Mouse (Mus musculus): ENCODE results near the gene Fam57b. TPM values are rescaled to one million over a fixed set of nuclear protein-coding genes. Genes with fewer than 3 reads are reported as not detected.

Fam57b gene
- polyA plus RNA-seq, 1 experiment from 2014 or later = 0.13 TPM

DNA sequence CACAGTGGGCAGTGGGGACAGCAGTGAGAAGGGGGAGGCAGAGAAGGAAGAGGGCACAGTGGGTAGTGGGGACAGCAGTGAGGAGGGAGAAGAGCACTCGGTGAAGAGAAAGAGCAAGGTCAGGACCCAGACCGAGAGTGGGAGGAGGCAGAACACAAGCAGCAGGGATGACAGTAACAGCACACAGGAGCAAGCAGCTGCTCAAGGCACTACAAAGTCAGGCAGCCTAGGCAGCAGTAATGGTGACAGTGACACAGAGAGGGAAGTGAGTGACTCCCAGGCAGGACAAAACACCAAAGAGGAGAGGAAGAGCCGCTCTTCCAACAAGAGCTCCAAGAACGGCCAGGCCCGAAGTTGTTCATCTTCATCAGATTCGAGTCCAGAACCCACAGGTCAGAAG is 66.3 kb downstream of the Fam57b start:
- peaks cover 28% of the 10 kb centered on the region for H3K36me3 ChIP-seq (ENCODE audit: insufficient read depth, low read length)
- no peak overlapping the region for H3K9ac ChIP-seq (replicated peaks; ENCODE audit: low read depth)
- no peak overlapping the region for H3K27ac ChIP-seq (ENCODE audit: low read length)

DNA sequence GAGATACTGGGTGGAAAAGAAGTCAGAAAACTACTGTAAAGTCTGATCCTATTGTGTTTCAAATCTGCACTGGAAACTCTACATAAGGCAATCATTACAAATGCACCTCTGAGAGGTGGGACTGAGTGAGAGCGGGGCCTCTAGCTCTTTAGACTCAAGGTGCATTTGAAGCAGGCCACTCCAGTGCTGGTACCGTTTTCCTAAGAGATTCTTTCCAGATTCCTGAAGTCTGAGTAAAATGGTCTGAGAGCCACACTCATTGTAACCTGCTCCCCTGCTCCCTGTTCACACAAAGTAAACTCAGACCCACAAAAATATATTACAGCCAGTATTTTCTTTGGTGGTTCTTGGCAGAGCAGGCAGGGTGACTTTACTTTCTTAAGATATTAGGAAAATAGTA is 70.1 kb downstream of the Fam57b start:
- WGBS = 62% methylated on average over 2 of the region's 2 CpGs
- no peaks in the 10 kb centered on the region for H3K9me3 ChIP-seq (ENCODE audit: low read length)
- peaks cover 60% of the 10 kb centered on the region for H3K36me3 ChIP-seq (ENCODE audit: insufficient read depth, low read length)
- TF ChIP-seq EP300 (IDR thresholded peaks at IDR 0.05) = peak; percentile 73
- TF ChIP-seq CTCF (IDR thresholded peaks at IDR 0.05) = no peak
- no peaks in the 10 kb centered on the region for H3K27me3 ChIP-seq (replicated peaks; ENCODE audit: insufficient read depth, low read length)
- peak overlapping the region; percentile 48; the same call in 1 of the 2 replicates for H3K27ac ChIP-seq (ENCODE audit: low read length)
- DNase-seq (ENCODE audit: low spot score) (peak; percentile 55), ATAC-seq (peak; percentile 82)
- H3K4me3 ChIP-seq (ENCODE audit: low read depth, low read length) = no peak overlapping the region
- no peak overlapping the region for H3K4me2 ChIP-seq (replicated peaks; ENCODE audit: low read depth, low read length)
- no peaks in the 10 kb centered on the region for H3K4me1 ChIP-seq (ENCODE audit: insufficient read depth, low read depth, low read length)
- H3K9ac ChIP-seq (replicated peaks; ENCODE audit: low read depth) = no peak overlapping the region

More for the DNA sequence above, 66.3 kb downstream of the Fam57b start:
- H3K4me1 ChIP-seq (ENCODE audit: insufficient read depth, low read depth, low read length) = peaks cover 6% of the 10 kb centered on the region; the same call in 1 of the 2 replicates
- ATAC-seq (no peak), DNase-seq (ENCODE audit: low spot score) (no peak)
- no peak overlapping the region for H3K4me2 ChIP-seq (replicated peaks; ENCODE audit: low read depth, low read length)
- no peak overlapping the region for H3K4me3 ChIP-seq (ENCODE audit: low read depth, low read length)
- 51% methylated on average over 6 of the region's 6 CpGs for WGBS
- TF ChIP-seq EP300 (IDR thresholded peaks at IDR 0.05) = no peak
- no peak for TF ChIP-seq CTCF (IDR thresholded peaks at IDR 0.05)
- no peaks in the 10 kb centered on the region for H3K9me3 ChIP-seq (ENCODE audit: low read length)
- no peaks in the 10 kb centered on the region for H3K27me3 ChIP-seq (replicated peaks; ENCODE audit: insufficient read depth, low read length)

DNA sequence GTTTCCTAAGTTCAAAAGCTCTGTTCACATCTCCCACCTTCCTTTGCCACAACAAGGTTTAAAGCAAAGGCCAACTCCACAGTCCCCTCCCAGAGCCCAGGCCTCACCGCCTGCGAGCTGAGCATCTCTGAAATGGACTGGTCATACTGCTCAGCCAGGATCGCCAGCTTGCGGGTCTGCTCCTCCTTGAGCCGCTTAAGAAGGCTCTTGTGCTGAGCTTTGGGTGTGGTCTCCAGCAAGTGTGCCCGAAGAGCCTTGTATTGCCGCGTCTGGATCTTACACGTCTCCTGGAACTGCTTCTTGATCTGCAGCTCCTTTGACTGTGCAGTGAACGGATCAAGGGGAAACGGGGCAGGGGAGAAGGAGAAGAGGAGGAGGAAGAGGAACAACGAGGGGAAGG is 70.5 kb downstream of the Fam57b start:
- no peak overlapping the region for H3K4me3 ChIP-seq (ENCODE audit: low read depth, low read length)
- WGBS = 58% methylated on average over 12 of the region's 12 CpGs
- H3K27me3 ChIP-seq (replicated peaks; ENCODE audit: insufficient read depth, low read length) = no peaks in the 10 kb centered on the region
- ATAC-seq (peak; percentile 83), DNase-seq (ENCODE audit: low spot score) (peak; percentile 46)
- H3K9me3 ChIP-seq (ENCODE audit: low read length) = no peaks in the 10 kb centered on the region
- H3K9ac ChIP-seq (replicated peaks; ENCODE audit: low read depth) = no peak overlapping the region
- peaks cover 65% of the 10 kb centered on the region for H3K36me3 ChIP-seq (ENCODE audit: insufficient read depth, low read length)
- H3K4me2 ChIP-seq (replicated peaks; ENCODE audit: low read depth, low read length) = no peak overlapping the region
- no peaks in the 10 kb centered on the region for H3K4me1 ChIP-seq (ENCODE audit: insufficient read depth, low read depth, low read length)
- H3K27ac ChIP-seq (ENCODE audit: low read length) = peak overlapping the region; percentile 48
- TF ChIP-seq EP300 (IDR thresholded peaks at IDR 0.05) = no peak
- no peak for TF ChIP-seq CTCF (IDR thresholded peaks at IDR 0.05)

DNA sequence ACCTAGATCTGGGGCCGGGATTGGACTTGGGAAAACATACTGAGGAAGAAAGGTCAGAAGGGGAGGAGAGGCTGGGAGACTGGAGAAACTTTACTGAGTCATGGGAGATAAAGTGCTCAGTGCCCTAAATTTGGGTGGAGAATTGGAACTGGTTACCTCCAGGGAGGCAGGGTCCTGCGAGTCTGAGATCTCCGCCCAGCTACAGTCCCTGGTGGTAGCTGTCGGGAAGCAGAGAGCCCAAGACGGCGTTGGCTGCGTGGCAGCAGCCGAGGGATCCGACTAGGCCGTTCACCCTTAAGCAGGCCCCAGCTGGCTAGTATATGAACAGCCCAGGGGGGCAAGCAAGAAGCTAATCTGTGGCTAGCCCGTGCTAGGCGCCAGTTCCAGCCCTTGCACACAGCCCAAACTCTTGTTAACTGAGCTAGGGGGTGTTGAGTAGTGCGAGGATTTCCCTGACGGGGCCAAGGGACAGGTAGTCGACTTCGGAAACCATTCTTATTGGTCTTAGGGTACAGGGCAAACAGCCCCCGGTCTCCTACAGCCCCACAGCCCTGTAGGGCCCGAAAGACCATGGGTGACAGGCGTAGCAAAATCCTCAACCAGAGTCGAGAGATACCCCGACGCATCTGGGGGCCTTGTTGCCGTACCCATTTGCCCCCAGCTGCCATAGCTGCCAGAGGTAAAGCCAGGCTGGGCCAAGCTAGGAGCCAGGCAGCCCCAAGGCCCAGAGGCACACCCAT is 72.5 kb downstream of the Fam57b start:
- H3K27me3 ChIP-seq (replicated peaks; ENCODE audit: insufficient read depth, low read length) = no peaks in the 10 kb centered on the region
- no peak overlapping the region for H3K27ac ChIP-seq (ENCODE audit: low read length)
- H3K4me2 ChIP-seq (replicated peaks; ENCODE audit: low read depth, low read length) = no peak overlapping the region
- no peaks in the 10 kb centered on the region for H3K4me1 ChIP-seq (ENCODE audit: insufficient read depth, low read depth, low read length)
- 92% methylated on average over 23 of the region's 23 CpGs for WGBS
- H3K36me3 ChIP-seq (ENCODE audit: insufficient read depth, low read length) = peaks cover 78% of the 10 kb centered on the region
- no peak overlapping the region for H3K4me3 ChIP-seq (ENCODE audit: low read depth, low read length)
- H3K9ac ChIP-seq (replicated peaks; ENCODE audit: low read depth) = no peak overlapping the region
- ATAC-seq (no peak), DNase-seq (ENCODE audit: low spot score) (no peak)
- no peak for TF ChIP-seq CTCF (IDR thresholded peaks at IDR 0.05)
- TF ChIP-seq EP300 (IDR thresholded peaks at IDR 0.05) = no peak
- no peaks in the 10 kb centered on the region for H3K9me3 ChIP-seq (ENCODE audit: low read length)

DNA sequence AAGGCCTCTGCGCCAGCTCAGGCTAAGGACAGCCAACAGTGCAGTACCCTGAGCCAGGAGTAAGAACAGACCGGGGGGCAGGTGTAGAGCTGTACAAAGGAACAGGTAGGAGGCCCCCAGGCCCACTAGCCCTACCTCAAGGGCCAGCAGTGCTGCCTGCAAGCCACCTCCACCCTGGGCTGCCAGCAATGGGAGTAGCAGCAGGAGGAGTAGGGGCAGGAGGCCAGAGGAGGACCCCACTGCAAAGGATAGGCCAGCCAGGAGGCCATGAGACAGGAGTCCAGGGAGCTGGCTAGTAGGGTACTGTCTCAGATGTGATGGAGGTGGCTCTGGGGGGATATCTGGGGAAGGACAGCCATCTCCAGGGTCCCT is 73.0 kb downstream of the Fam57b start:
- Histone ChIP-seq H3K4me2 (replicated peaks; ENCODE audit: low read depth, low read length) (no peak overlapping the region), H3K36me3 (ENCODE audit: insufficient read depth, low read length) (peaks cover 78% of the 10 kb centered on the region), H3K4me1 (ENCODE audit: insufficient read depth, low read depth, low read length) (no peaks in the 10 kb centered on the region), H3K4me3 (ENCODE audit: low read depth, low read length) (no peak overlapping the region), H3K27ac (ENCODE audit: low read length) (no peak overlapping the region), H3K9ac (replicated peaks; ENCODE audit: low read depth) (no peak overlapping the region), H3K9me3 (ENCODE audit: low read length) (no peaks in the 10 kb centered on the region), H3K27me3 (replicated peaks; ENCODE audit: insufficient read depth, low read length) (no peaks in the 10 kb centered on the region)
- TF ChIP-seq CTCF (IDR thresholded peaks at IDR 0.05) (no peak), EP300 (IDR thresholded peaks at IDR 0.05) (no peak)
- WGBS = 96% methylated on average over 2 of the region's 2 CpGs
- ATAC-seq = no peak
- no peak for DNase-seq (ENCODE audit: low spot score)

DNA sequence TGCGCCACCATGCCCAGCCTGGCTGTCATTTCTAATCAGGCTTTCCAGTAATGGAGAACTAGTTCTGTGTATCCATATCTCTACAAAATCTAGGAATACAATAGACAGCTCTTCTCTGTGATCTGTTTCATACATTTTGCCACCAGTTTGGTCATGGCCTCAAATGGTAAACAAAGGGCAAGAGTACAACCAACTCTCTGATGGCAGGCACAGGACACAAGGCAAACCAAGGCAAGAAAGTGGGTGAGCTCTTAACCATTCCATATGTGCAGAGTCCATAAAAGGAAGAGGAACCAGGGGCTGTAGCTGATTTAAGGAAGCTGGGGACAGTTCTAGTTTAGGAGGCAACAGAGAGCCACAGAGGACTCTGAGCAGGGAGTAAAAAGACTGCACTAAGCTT is 79.8 kb downstream of the Fam57b start:
- ATAC-seq (no peak), DNase-seq (ENCODE audit: low spot score) (no peak)
- Histone ChIP-seq H3K27me3 (replicated peaks; ENCODE audit: insufficient read depth, low read length) (no peaks in the 10 kb centered on the region), H3K27ac (ENCODE audit: low read length) (no peak overlapping the region), H3K9ac (replicated peaks; ENCODE audit: low read depth) (no peak overlapping the region), H3K9me3 (ENCODE audit: low read length) (no peaks in the 10 kb centered on the region), H3K4me2 (replicated peaks; ENCODE audit: low read depth, low read length) (no peak overlapping the region), H3K4me1 (ENCODE audit: insufficient read depth, low read depth, low read length) (0 out of 2 replicates have a peak, but pooled peaks cover 7% of the 10 kb centered on the region), H3K4me3 (ENCODE audit: low read depth, low read length) (no peak overlapping the region), H3K36me3 (ENCODE audit: insufficient read depth, low read length) (peaks cover 68% of the 10 kb centered on the region)
- TF ChIP-seq CTCF (IDR thresholded peaks at IDR 0.05) (no peak), EP300 (IDR thresholded peaks at IDR 0.05) (no peak)
- 96% methylated on average over 1 of the region's 1 CpGs for WGBS

Other genes starting within 250 kb of the Fam57b start
- gene Eif3c, start 231.3 kb upstream of the Fam57b start, polyA plus RNA-seq (2015; fragmentation: Nextera tagmentation; extraction: Ambion mirVana) = 141 and 154 TPM in 2 replicates
- gene Apobr, start 212.7 kb upstream of the Fam57b start, polyA plus RNA-seq (2015; fragmentation: Nextera tagmentation; extraction: Ambion mirVana) = 3.9 and 4.1 TPM in 2 replicates
- 33.0 and 38.3 TPM in 2 replicates for gene Cln3, start 211.9 kb upstream of the Fam57b start, polyA plus RNA-seq (2015; fragmentation: Nextera tagmentation; extraction: Ambion mirVana)
- gene Il27, start 202.7 kb upstream of the Fam57b start, polyA plus RNA-seq (2015; fragmentation: Nextera tagmentation; extraction: Ambion mirVana) = 0.31 TPM in 1 of 2 replicates, not detected in the other
- gene Nupr1, start 166.8 kb upstream of the Fam57b start, polyA plus RNA-seq (2015; fragmentation: Nextera tagmentation; extraction: Ambion mirVana) = 266 and 308 TPM in 2 replicates
- gene Sgf29, start 148.4 kb upstream of the Fam57b start, polyA plus RNA-seq (2015; fragmentation: Nextera tagmentation; extraction: Ambion mirVana) = 42.9 and 49.5 TPM in 2 replicates
- 57.1 and 58.4 TPM in 2 replicates for gene Sult1a1, start 121.2 kb upstream of the Fam57b start, polyA plus RNA-seq (2015; fragmentation: Nextera tagmentation; extraction: Ambion mirVana)
- 76.1 and 77.4 TPM in 2 replicates for gene Bola2, start 102.3 kb upstream of the Fam57b start, polyA plus RNA-seq (2015; fragmentation: Nextera tagmentation; extraction: Ambion mirVana)
- gene Slx1b, start 101.9 kb upstream of the Fam57b start, polyA plus RNA-seq (2015; fragmentation: Nextera tagmentation; extraction: Ambion mirVana) = 9.2 and 10.4 TPM in 2 replicates
- gene Coro1a, start 89.9 kb upstream of the Fam57b start, polyA plus RNA-seq (2015; fragmentation: Nextera tagmentation; extraction: Ambion mirVana) = 61.4 and 65.3 TPM in 2 replicates
- 180 and 183 TPM in 2 replicates for gene Mapk3, start 38.1 kb upstream of the Fam57b start, polyA plus RNA-seq (2015; fragmentation: Nextera tagmentation; extraction: Ambion mirVana)
- 3.4 and 4.1 TPM in 2 replicates for gene Gdpd3, start 31.3 kb upstream of the Fam57b start, polyA plus RNA-seq (2015; fragmentation: Nextera tagmentation; extraction: Ambion mirVana)
- 325 and 340 TPM in 2 replicates for gene Ypel3, start 20.7 kb upstream of the Fam57b start, polyA plus RNA-seq (2015; fragmentation: Nextera tagmentation; extraction: Ambion mirVana)
- 0.56 and 0.74 TPM in 2 replicates for gene Tbx6, start 16.2 kb upstream of the Fam57b start, polyA plus RNA-seq (2015; fragmentation: Nextera tagmentation; extraction: Ambion mirVana)
- 150 and 151 TPM in 2 replicates for gene Ppp4c, start 5.2 kb upstream of the Fam57b start, polyA plus RNA-seq (2015; fragmentation: Nextera tagmentation; extraction: Ambion mirVana)
- not detected in 2 replicates for gene 4930451I11Rik, start 34.0 kb downstream of the Fam57b start, polyA plus RNA-seq (2015; fragmentation: Nextera tagmentation; extraction: Ambion mirVana)
- 0.20 and 0.33 TPM in 2 replicates for gene Doc2a, start 49.7 kb downstream of the Fam57b start, polyA plus RNA-seq (2015; fragmentation: Nextera tagmentation; extraction: Ambion mirVana)
- gene Hirip3, start 64.3 kb downstream of the Fam57b start, polyA plus RNA-seq (2015; fragmentation: Nextera tagmentation; extraction: Ambion mirVana) = 8.4 and 9.3 TPM in 2 replicates
- gene Ino80e, start 64.7 kb downstream of the Fam57b start, polyA plus RNA-seq (2015; fragmentation: Nextera tagmentation; extraction: Ambion mirVana) = 52.2 and 54.7 TPM in 2 replicates
- gene Taok2, start 87.0 kb downstream of the Fam57b start, polyA plus RNA-seq (2015; fragmentation: Nextera tagmentation; extraction: Ambion mirVana) = 36.1 and 39.0 TPM in 2 replicates
- gene Tmem219, start 125.2 kb downstream of the Fam57b start, polyA plus RNA-seq (2015; fragmentation: Nextera tagmentation; extraction: Ambion mirVana) = 42.5 and 45.0 TPM in 2 replicates
- 12.1 and 14.9 TPM in 2 replicates for gene Kctd13, start 131.2 kb downstream of the Fam57b start, polyA plus RNA-seq (2015; fragmentation: Nextera tagmentation; extraction: Ambion mirVana)
- not detected in 2 replicates for gene Asphd1, start 151.9 kb downstream of the Fam57b start, polyA plus RNA-seq (2015; fragmentation: Nextera tagmentation; extraction: Ambion mirVana)
- gene Sez6l2, start 152.9 kb downstream of the Fam57b start, polyA plus RNA-seq (2015; fragmentation: Nextera tagmentation; extraction: Ambion mirVana) = 1.7 and 3.0 TPM in 2 replicates
- 164 and 173 TPM in 2 replicates for gene Cdipt, start 178.2 kb downstream of the Fam57b start, polyA plus RNA-seq (2015; fragmentation: Nextera tagmentation; extraction: Ambion mirVana)
- 3.0 and 3.3 TPM in 2 replicates for gene Cdiptos, start 178.4 kb downstream of the Fam57b start, polyA plus RNA-seq (2015; fragmentation: Nextera tagmentation; extraction: Ambion mirVana)
- 44.6 and 50.3 TPM in 2 replicates for gene Mvp, start 217.0 kb downstream of the Fam57b start, polyA plus RNA-seq (2015; fragmentation: Nextera tagmentation; extraction: Ambion mirVana)
- 1.00 and 1.1 TPM in 2 replicates for gene Pagr1b, start 218.8 kb downstream of the Fam57b start, polyA plus RNA-seq (2015; fragmentation: Nextera tagmentation; extraction: Ambion mirVana)
- gene Pagr1a, start 219.7 kb downstream of the Fam57b start, polyA plus RNA-seq (2015; fragmentation: Nextera tagmentation; extraction: Ambion mirVana) = 20.7 and 28.3 TPM in 2 replicates
- 28.5 and 29.3 TPM in 2 replicates for gene Gm42742, start 223.4 kb downstream of the Fam57b start, polyA plus RNA-seq (2015; fragmentation: Nextera tagmentation; extraction: Ambion mirVana)
- gene Prrt2, start 223.5 kb downstream of the Fam57b start, polyA plus RNA-seq (2015; fragmentation: Nextera tagmentation; extraction: Ambion mirVana) = 1.0 and 1.3 TPM in 2 replicates
- gene Maz, start 229.4 kb downstream of the Fam57b start, polyA plus RNA-seq (2015; fragmentation: Nextera tagmentation; extraction: Ambion mirVana) = 36.1 and 37.0 TPM in 2 replicates
- gene Kif22, start 244.8 kb downstream of the Fam57b start, polyA plus RNA-seq (2015; fragmentation: Nextera tagmentation; extraction: Ambion mirVana) = 7.0 and 9.2 TPM in 2 replicates

Data from lung, postnatal 0 days (tissue).